Mouse (Mus musculus) cerebral cortex, adult 2 months (tissue): ENCODE measurements around the gene Tmprss6.

Experiments
- WGBS: fragments of 180-500 bp; shearing (Covaris S2); methylation state at CpG from one replicate; pipeline ENCODE4 v1.1.7; 2018; 5-methylcytosine and 5-hydroxymethylcytosine counted together

Gene Tmprss6

DNA sequence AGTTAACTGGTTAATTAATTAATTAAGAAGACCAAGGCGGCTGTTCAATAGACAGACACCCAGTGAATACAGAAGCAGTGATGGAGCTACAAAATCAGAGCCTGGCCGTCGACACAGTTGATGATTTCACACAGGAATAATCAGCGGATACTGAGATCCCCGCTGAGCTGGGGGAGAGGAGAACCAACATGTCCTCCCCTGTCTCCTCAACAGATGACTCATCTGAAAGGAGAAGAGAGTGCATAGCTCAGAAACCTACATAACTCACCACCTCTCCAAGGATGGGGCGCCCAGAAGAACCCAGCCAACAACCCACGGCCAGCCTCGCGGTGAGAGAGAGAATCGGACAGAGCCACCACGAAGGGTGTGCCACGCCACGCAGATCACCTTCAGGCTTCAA lies 48.0 kb downstream of the Tmprss6 start:
- WGBS, result 58% methylated on average over 13 of the region's 13 CpGs

DNA sequence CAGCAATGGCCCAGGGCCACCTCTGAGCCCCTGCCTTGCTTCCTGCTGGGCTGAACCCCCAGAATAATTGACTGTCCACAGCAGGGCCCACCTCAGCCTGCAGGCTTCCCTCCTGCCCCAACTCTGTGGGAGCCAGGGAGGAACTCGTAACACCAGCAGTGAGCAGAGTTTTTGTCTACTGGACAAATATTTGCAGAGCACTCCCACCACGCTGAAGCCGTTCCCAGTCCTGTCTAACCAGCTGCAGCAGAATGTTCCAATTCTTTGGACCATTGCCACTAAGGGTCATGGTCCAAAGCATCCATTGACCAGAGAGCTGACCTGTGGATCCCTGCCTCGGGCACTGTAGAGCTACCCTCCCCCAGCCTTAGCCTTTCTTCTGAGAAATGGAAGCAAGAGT lies 51.5 kb downstream of the Tmprss6 start:
- 50% methylated on average over 4 of the region's 4 CpGs for WGBS

DNA sequence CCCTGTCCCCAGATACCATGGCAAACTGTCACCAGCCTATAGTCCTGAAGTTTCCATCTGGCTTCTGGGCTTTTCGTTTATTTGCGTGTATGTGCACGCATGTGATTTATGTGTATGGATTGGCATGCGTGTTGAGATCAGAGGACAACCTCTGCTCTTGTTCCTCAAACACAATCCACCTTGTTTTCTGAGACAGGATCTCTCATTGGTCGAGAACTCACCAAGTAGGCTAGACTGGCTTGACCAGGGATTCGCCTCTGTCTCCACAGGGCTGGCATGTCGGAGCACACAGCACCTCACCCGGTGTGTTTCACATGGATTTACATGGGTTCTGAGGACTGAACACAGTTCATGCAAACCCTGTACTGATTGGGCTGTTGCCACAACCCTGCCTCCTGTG lies 54.3 kb downstream of the Tmprss6 start:
- WGBS, result 98% methylated on average over 8 of the region's 8 CpGs

DNA sequence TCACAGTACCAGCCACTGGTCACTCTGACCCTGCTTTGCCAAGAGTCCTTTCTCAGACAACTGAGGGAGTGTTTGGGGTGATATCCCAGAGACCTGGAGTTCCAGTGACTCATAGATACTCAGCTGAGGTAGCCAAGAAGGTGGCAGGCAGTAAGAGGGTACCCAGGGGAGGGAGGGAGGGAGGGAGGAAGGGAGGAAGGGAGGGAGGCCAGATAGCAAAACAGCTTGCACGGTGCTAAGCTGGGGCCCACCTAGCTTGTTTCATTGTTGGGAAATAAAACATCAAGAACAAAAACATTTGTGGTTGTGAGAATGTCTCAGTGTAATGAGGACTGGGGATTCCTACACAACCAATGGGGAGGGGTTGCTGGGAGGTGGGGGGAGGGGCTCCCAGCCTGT lies 54.7 kb downstream of the Tmprss6 start:
- WGBS, result 65% methylated on average over 1 of the region's 1 CpGs

DNA sequence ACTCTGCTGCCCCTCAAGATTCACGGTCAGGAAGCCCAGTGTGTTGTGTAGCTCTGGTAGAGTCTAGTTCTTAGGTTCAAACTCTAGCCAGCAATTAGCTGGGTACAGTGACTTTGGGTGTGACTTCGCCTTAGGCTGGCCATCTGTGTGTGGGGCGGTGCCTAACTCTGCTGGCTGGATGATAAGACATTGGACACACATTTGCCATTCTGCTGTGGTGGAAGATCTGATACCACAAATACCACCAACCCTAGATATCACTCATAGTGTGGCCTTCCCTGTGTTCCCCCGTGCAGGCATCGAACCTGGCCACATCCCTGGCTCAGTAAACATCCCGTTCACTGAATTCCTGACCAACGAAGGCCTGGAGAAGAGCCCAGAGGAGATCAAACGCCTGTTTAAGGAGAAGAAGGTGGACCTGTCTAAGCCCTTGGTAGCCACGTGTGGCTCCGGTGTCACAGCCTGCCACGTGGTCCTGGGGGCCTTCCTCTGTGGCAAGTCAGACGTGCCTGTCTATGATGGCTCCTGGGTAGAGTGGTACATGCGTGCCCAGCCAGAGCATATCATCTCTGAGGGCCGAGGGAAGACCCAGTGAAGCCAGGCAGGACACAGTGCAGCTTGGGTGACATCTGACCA lies 55.2 kb downstream of the Tmprss6 start:
- WGBS, result 90% methylated on average over 14 of the region's 14 CpGs

DNA sequence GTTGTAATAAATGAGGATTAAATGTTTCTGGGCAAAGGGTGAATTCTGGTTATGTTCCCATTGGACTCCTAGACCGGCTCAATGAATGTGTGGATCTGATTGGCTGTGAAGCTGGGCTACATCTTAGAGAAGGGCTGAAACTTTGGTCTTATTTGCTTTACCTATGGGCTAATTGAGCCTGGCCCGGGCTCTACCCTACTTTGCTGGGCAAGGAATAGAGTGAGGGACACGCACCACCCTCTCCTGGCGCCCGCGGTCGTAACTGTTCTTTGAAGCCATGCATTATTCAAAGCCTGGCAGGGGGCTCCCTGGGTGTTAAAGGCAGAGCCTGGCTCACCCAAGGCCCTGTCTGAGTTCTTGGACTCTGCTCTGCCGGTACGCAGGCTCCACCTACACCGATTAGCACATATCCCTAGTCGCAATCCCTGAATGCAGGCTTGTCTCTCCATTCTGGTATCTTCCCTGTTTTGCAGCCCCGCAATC lies 58.8 kb downstream of the Tmprss6 start:
- 58% methylated on average over 12 of the region's 12 CpGs for WGBS

DNA sequence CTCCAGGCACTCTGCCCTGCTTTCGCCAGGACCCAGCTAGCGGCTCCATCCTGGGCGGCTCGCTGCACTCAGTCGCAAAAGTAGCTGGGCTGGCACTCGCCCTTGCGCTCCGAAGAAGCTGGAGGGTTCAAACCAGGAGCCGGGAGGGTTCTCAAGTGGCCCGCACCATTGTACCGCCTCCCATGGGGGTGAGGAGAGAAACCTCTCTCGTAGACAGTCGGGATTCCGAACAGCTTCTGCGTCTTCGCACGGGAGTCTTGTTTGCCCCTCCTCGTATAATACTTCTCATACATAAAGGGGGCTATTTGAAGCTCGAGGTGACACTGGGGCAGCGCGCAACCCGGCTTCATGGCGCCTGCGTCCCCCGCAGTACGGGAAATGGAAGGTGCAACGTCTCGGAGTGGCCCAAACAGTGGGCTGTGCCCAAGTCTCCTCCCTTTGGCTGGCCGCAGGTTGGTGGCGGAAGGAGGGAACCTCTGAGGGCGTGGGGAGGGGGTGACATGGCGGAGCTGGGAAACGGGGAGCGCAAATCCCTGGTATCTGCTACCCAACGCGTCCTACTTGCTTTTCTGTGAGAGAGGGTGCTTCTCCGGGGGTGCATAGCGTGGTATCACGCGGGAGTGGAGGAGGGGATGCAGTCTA lies 62.0 kb downstream of the Tmprss6 start, which contains the start of gene Mpst:
Gene Mpst, plus strand, starts transcription at position 124 of the 642 bp plus-strand sequence.
- under 1% methylated on average over 40 of the region's 40 CpGs for WGBS

DNA sequence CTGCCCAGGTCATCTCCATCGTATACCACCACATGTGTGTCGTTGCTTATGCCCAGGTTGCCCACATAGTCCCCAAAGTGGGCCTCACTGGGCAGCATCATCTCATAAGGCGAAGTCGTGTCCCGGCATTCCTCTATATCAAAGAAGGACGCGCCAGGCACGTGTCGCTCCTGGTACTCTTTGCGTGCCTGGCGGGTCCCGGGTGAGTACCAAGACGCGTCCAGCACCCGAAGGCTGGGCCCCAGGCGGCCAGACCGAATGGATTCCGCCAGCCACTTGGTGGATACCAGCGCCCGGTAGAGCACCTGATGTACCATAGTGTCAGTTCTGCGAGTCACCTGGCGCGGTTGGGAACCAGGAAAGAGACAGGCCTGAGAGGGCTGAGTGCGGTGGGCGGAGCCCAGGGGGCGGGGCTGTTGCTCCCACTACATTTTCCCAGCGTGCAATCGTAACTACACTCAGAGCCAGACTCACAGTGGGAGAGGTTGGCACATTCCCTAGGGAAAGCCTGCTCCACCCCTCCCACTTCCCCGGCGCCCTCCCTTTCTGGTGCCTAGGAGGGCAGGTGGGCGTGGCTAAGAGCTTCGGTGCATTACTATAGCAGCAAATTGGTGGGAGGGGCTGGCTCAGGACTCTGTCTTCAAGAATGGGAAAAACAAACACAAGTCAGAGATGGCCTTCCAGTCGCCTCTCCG lies 62.8 kb downstream of the Tmprss6 start, which contains the start of gene Tst:
Gene Tst, minus strand, starts transcription at position 391 of the 695 bp plus-strand sequence.
- 4% methylated on average over 34 of the region's 34 CpGs for WGBS

DNA sequence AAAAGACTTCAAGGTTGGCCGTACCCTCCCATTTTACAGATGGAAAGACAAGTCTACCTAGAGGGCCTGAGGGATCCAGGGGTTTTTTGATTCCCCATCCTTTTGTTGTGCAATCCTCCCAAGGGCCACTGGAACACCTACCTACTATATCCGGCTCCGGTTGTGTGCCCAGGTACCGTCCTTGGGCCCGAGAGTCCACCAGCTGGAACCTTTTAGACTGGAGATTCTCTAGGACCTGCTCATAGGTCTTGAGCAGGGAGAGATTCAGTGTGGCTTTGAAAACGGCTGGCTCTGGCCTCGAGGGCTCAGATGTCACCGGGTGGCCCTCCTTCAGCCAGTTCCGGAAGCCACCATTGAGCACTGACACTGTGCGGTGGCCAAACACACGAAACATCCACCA lies 63.3 kb downstream of the Tmprss6 start:
- 64% methylated on average over 11 of the region's 11 CpGs for WGBS

DNA sequence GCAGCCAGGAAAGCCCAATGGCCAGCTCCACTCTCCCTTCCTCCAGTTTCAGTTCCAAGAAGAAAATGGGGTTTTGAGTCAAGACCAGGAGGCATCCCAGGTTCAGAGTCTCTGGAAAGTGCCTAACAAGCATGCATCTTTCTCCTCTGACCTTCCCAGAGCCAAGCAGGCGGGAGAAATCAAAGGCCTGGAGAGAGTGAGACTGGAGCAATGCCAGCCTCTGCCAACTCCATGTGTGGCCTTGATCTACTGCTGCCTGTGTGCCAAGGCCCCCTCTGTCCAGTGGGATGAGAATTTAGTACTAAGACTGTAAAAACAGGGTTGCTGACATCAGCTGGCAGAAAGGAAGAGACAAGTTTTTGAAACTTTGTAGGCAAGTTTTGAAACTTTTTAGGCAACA lies 64.5 kb downstream of the Tmprss6 start:
- WGBS, result 68% methylated on average over 1 of the region's 1 CpGs

DNA sequence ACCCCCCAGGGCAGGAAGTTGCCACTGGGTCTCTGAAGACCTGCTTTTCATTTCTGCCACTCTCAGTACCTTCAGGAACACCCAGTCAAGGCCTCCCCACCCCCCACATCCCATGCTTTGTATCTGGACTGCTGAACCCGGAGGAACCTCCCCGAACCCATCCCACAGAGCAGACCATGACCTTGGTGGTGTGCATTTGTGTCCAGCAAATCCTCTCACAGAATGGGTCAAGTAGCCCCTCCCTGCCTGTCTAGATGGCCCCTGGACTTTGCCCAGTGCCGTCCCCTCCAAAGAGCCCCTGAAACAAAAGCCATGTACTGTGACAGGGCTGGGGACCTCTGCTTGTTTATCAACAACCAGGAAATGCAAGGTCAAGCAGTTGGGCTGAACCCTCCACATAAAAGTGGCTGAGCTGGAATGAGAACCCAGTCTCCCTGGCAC lies 65.1 kb downstream of the Tmprss6 start:
- 78% methylated on average over 3 of the region's 3 CpGs for WGBS

DNA sequence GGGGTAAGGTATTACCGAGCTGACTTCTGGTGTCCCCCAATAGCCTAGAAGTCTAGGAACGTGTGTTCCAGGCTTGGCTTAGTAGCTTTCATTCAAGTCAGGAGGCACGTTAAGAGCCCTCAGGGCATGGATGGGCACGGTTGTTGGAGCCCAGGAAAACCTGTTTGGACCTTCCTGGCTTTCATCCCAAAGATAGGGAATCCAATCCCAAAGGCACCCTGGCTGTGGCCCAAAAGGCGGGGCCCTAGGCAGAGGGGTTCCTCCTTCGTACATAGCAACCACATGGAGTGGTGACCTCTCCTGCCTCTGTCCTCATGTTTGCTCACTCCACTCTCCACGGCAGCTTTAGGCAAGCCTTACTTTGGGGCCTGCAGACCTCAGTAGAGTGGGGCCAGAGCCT lies 66.0 kb downstream of the Tmprss6 start:
- WGBS, result 79% methylated on average over 7 of the region's 7 CpGs

DNA sequence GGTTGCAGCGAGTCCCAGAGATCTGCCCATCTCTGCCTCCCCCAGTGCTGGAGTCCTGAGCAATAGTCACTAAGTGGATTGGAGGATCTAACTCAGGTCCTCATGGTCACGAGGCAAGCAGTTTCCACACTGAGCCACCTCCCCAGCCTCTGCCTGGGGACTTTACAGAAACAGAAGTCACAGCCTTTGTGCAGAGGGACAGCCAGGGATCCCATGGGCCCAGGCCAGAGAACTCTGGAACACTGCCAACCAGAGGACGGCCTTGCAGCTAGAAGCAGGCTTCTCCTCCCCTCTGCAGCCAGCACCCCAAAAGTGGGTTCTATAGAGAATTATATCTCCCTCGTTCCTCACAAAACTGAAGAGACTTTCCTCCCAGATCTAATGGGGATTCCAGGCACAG lies 66.5 kb downstream of the Tmprss6 start:
- whole genome bisulfite sequencing, result 40% methylated on average over 4 of the region's 4 CpGs

DNA sequence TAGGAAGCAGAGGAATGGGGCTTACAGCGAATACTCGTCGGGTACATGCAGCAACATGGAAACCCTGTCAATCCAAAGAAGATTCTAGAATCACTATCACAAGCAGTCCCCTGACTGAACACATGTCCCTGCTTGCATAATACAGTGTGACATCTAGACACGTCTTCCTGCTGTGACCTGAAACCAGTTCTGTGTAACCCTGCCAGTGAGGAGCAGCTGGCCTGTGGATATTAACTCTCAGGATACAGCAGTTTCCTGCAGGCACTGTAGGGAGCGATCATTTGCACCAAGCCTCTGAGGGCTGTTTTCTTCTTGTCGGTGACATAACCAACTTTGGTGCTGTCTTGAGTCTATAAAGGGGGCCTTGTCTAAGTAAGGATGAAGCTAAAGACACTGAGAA lies 67.1 kb downstream of the Tmprss6 start:
- whole genome bisulfite sequencing, result 57% methylated on average over 6 of the region's 6 CpGs

DNA sequence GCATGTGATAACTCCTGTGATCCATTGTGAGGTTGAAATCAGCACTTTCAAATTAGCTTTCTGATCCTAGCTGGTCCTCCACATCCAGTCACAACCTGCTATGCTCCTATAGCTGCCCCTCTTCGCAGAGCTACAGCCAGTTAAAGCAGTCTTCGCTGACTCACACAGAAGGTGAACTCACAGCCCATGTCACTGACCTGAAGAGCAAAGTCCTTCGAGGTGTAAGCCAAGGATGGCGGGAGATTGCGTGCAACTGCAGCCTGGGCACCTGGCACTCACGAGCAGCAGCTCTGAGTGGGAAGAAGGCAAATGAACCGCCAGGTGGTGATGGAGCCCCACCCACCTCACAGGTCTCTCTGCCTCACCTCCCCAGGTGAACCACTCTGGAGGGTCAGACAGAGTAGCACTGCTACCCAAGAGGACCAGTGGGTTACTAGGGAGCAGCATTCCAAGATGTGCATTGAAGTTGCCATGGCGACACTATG lies 72.9 kb downstream of the Tmprss6 start, which contains the start of gene Tex33:
Gene Tex33, minus strand, starts transcription at position 435 of the 485 bp plus-strand sequence.
- 87% methylated on average over 8 of the region's 8 CpGs for WGBS

DNA sequence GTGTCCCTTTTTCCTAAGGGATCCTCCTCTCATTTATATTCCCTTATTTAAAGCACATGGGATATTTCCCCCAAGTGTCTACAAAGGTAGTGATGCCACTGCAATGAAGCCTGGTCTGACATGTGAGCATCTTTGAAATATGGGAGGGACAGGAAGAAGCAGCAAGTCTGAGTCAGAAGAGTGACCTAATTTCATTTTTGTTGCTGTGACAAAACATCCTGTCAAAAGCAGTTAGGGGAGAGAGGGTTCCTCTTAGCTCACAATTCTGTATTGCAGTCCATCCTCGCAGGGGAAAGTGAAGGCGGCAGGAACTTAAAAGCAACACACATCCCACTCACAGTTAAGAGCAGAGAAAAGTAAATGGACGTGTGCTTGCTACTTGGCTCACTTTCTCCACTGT lies 77.6 kb downstream of the Tmprss6 start:
- 68% methylated on average over 3 of the region's 3 CpGs for WGBS
